Mouse (Mus musculus) liver, embryonic 14.5 days (tissue): Measurements from ENCODE around the gene Scn1b.

Experiments used
- CTCF ChIP-seq: IDR thresholded peaks from 2 replicates; pipeline ENCODE4 v1.5.1; 2016; ENCODE audit warnings: antibody characterized with exemption, low read depth, control low read depth
- EP300 ChIP-seq: IDR thresholded peaks from 2 replicates; pipeline ENCODE4 v1.6.1; 2016; ENCODE audit warnings: antibody characterized with exemption, low read depth

DNA sequence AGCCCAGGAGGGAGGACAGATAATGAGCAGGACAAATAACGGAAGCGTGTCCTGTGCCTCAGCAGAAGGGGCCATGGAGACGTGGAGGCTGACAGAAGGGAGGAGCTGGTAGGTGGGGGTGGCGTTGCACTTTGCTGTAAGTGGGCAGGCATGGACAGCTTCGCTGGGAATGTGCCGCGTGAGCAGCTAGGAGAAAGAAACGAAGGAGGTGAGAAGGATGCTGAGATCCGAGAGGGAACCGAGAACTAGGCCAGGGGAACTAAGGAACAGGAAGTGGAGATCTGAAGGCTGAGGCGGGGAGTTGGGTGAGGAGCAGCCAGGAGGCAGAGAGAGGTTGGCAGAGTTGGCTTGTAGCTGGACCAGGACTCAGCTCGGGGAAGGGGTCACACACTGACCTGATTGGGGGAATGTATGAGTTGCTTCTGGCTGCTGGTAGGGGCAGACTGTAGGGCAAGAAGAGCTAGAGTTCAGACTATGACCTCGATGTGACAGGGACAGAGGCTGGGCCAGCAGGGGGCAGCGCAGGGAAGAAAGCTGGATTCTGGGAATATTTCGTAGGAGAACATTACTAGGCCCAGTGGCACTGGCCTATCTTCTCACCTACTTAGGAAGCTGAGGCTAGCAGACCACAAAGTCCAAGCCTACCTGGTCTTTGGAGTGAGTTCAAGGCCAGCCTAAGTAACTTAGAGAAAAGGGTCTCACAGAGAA lies 21.6 kb downstream of the Scn1b start:
- TF ChIP-seq CTCF = peak; percentile 68
- TF ChIP-seq EP300 = no peak
